Mouse (Mus musculus) liver, embryonic 11.5 days (tissue): ENCODE data around the gene Ugt1a1. TPM values are rescaled to one million over a fixed set of nuclear protein-coding genes. Genes with fewer than 3 reads are reported as not detected.
A peak's percentile ranks its signal among the peaks of the same experiment; 100 is the strongest.

Experiments
- ATAC-seq: fragments of 200-750 bp; cut with Nextera tagmentation; replicated peaks from 2 replicates; pipeline ENCODE4 v1.8.0; 2017; ENCODE audit warnings: moderate number of reproducible peaks, mild to moderate bottlenecking, moderate TSS enrichment, moderate library complexity; ENCODE audit not compliant: low FRiP score
- DNase-seq: peaks from one replicate; pipeline ENCODE4 v3.0.0-alpha.2; 2017; ENCODE audit warnings: low spot score
- H3K27ac ChIP-seq: fragments of 300-500 bp; sonication (generic); 2 replicates; pipeline ENCODE4 v1.5.1; 2014; ENCODE audit warnings: mild to moderate bottlenecking, low read depth, low read length, control low read depth
- H3K27me3 ChIP-seq: fragments of 300-500 bp; sonication (generic); replicated peaks from 2 replicates; pipeline ENCODE4 v1.6.1; 2014; ENCODE audit warnings: low read length, mixed read lengths; ENCODE audit not compliant: control insufficient read depth, insufficient read depth
- H3K36me3 ChIP-seq: fragments of 300-500 bp; sonication (generic); 2 replicates; pipeline ENCODE4 v1.6.1; 2014; ENCODE audit warnings: mild to moderate bottlenecking, low read length, moderate library complexity, mixed read lengths; ENCODE audit not compliant: control insufficient read depth, insufficient read depth
- H3K4me1 ChIP-seq: fragments of 300-500 bp; sonication (generic); replicated peaks from 2 replicates; pipeline ENCODE4 v1.6.1; 2014; ENCODE audit warnings: low read length, mixed read lengths; ENCODE audit not compliant: control insufficient read depth, insufficient read depth
- H3K4me2 ChIP-seq: fragments of 300-500 bp; sonication (generic); 2 replicates; pipeline ENCODE4 v1.6.1; 2014; ENCODE audit warnings: mild to moderate bottlenecking, control low read depth, moderate library complexity
- H3K4me3 ChIP-seq: fragments of 300-500 bp; sonication (generic); 2 replicates; pipeline ENCODE4 v1.5.1; 2014; ENCODE audit warnings: low read depth, low read length, control low read depth
- H3K9ac ChIP-seq: fragments of 300-500 bp; sonication (generic); 2 replicates; pipeline ENCODE4 v1.6.1; 2014; ENCODE audit warnings: low read depth, low read length, control low read depth
- H3K9me3 ChIP-seq: fragments of 300-500 bp; sonication (generic); 2 replicates; pipeline ENCODE4 v1.6.1; 2016; ENCODE audit warnings: low read length, inconsistent platforms, mixed read lengths; ENCODE audit not compliant: control insufficient read depth
- WGBS: fragments of 180-500 bp; shearing (Covaris S2); extraction: QIAGEN DNeasy Blood & Tissue Kit; methylation state at CpG from one replicate; pipeline ENCODE4 v1.1.7; 2014; 5-methylcytosine and 5-hydroxymethylcytosine counted together
- polyA plus RNA-seq: library from polyadenylated mRNA; unstranded; fragments of >200 nt; fragmentation: Nextera tagmentation; extraction: Ambion mirVana; gene quantifications from 2 replicates; pipeline ENCODE4 v1.2.1, GENCODE M21; 2014

Ugt1a1 gene
- polyA plus RNA-seq, 1 experiment from 2014 or later = not detected

GRCm38 (mm10) chr1:88215466-88216380 lies 4.0 kb downstream of the Ugt1a1 start:
- Histone ChIP-seq H3K4me3 (no peak overlapping the region), H3K27ac (no peak overlapping the region), H3K4me2 (no peak overlapping the region), H3K27me3 (no peaks in the 10 kb centered on the region), H3K9me3 (peaks cover 59% of the 10 kb centered on the region), H3K4me1 (no peaks in the 10 kb centered on the region), H3K36me3 (no peaks in the 10 kb centered on the region), H3K9ac (no peak overlapping the region)
- peak; percentile 36 for DNase-seq
- WGBS = 66% methylated on average over 10 of the region's 10 CpGs
- no peak for ATAC-seq

- Histone ChIP-seq H3K27me3 (no peaks in the 10 kb centered on the region), H3K9ac (no peak overlapping the region), H3K4me3 (no peak overlapping the region), H3K27ac (no peak overlapping the region), H3K36me3 (no peaks in the 10 kb centered on the region), H3K4me1 (no peaks in the 10 kb centered on the region), H3K9me3 (peaks cover 56% of the 10 kb centered on the region), H3K4me2 (no peak overlapping the region)
- no peak for ATAC-seq
- WGBS = 50% methylated on average over 2 of the region's 2 CpGs
- peak; percentile 30 for DNase-seq
Observed at GRCm38 (mm10) chr1:88216551-88216950, 4.8 kb downstream of the Ugt1a1 start.

GRCm38 (mm10) chr1:88217144-88217543 lies 5.4 kb downstream of the Ugt1a1 start:
- H3K4me1 ChIP-seq = no peaks in the 10 kb centered on the region
- no peak overlapping the region for H3K4me2 ChIP-seq
- no peaks in the 10 kb centered on the region for H3K27me3 ChIP-seq
- no peak overlapping the region for H3K9ac ChIP-seq
- no peak overlapping the region for H3K27ac ChIP-seq
- H3K4me3 ChIP-seq = no peak overlapping the region
- peaks cover 51% of the 10 kb centered on the region for H3K9me3 ChIP-seq
- 60% methylated on average over 2 of the region's 2 CpGs for WGBS
- ATAC-seq = no peak
- no peaks in the 10 kb centered on the region for H3K36me3 ChIP-seq
- DNase-seq = peak; percentile 33

GRCm38 (mm10) chr1:88217576-88217975 lies 5.8 kb downstream of the Ugt1a1 start:
- H3K9me3 ChIP-seq = peaks cover 48% of the 10 kb centered on the region
- peak; percentile 30 for DNase-seq
- no peaks in the 10 kb centered on the region for H3K36me3 ChIP-seq
- H3K4me1 ChIP-seq = no peaks in the 10 kb centered on the region
- no peaks in the 10 kb centered on the region for H3K27me3 ChIP-seq
- 40% methylated on average over 3 of the region's 3 CpGs for WGBS
- ATAC-seq = no peak
- no peak overlapping the region for H3K4me3 ChIP-seq
- no peak overlapping the region for H3K9ac ChIP-seq
- H3K4me2 ChIP-seq = no peak overlapping the region
- no peak overlapping the region for H3K27ac ChIP-seq

DNA sequence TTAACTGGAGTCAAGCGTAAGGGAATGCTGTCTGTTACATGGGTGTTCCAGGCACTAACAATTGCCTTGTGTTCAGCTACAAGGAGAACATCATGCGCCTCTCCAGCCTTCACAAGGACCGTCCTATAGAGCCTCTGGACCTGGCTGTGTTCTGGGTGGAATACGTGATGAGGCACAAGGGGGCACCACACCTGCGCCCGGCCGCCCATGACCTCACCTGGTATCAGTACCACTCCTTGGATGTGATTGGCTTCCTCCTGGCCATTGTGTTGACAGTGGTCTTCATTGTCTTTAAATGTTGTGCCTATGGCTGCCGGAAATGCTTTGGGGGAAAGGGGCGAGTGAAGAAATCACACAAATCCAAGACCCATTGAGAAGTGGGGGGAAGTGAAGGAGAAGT lies 6.3 kb downstream of the Ugt1a1 start:
- Histone ChIP-seq H3K4me2 (no peak overlapping the region), H3K4me1 (no peaks in the 10 kb centered on the region), H3K4me3 (no peak overlapping the region), H3K9me3 (peaks cover 44% of the 10 kb centered on the region), H3K36me3 (no peaks in the 10 kb centered on the region), H3K27ac (no peak overlapping the region), H3K27me3 (no peaks in the 10 kb centered on the region), H3K9ac (no peak overlapping the region)
- DNase-seq (peak; percentile 46), ATAC-seq (no peak)
- WGBS = 72% methylated on average over 9 of the region's 9 CpGs

DNA sequence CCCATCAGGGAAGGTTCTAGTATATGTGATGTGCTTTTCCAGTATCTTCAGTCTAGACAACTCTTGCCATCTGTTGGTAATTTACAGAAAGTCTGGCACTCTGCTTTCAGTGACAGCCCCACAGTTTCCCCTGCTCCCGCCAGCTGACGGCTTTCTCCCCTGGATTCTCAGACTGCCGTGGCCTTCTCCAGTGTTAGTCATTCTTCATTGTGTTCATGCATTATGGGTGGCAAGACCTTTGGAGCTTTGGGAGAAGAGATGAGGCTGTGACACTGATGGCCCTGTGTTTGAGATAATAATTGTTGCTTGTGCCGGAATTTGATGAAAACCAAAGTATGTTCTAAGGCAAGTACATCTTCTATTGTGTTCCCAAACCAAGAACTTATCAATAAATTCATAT lies 6.8 kb downstream of the Ugt1a1 start:
- DNase-seq (peak; percentile 37), ATAC-seq (no peak)
- no peak overlapping the region for H3K27ac ChIP-seq
- H3K9ac ChIP-seq = no peak overlapping the region
- no peaks in the 10 kb centered on the region for H3K36me3 ChIP-seq
- H3K9me3 ChIP-seq = peaks cover 38% of the 10 kb centered on the region
- H3K27me3 ChIP-seq = no peaks in the 10 kb centered on the region
- no peak overlapping the region for H3K4me2 ChIP-seq
- no peak overlapping the region for H3K4me3 ChIP-seq
- no peaks in the 10 kb centered on the region for H3K4me1 ChIP-seq
- WGBS = 49% methylated on average over 4 of the region's 4 CpGs

DNA sequence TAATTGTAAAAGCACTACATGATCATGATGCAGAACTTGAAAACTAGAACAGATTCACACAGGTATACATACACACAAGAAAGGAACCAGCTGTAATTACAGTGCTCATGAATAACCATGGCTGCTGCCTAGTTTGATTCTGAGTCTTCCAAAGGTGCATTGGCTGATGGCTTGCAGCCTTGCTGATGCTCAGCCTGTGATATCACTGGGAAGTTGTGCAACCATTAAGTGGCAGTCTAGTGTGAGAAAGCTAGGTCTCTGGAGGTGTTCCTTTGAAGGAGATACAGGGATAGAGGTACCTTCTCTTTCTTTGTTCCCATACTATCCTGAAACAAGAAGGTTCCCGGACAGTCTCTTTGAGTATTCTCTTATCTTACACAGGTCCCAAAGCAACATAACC lies 7.3 kb downstream of the Ugt1a1 start:
- H3K4me3 ChIP-seq = no peak overlapping the region
- no peaks in the 10 kb centered on the region for H3K36me3 ChIP-seq
- WGBS = 20% methylated on average over 1 of the region's 1 CpGs
- H3K9ac ChIP-seq = no peak overlapping the region
- no peaks in the 10 kb centered on the region for H3K4me1 ChIP-seq
- peaks cover 34% of the 10 kb centered on the region for H3K9me3 ChIP-seq
- no peak overlapping the region for H3K4me2 ChIP-seq
- no peak overlapping the region for H3K27ac ChIP-seq
- peak; percentile 30 for DNase-seq
- no peaks in the 10 kb centered on the region for H3K27me3 ChIP-seq
- no peak for ATAC-seq

DNA sequence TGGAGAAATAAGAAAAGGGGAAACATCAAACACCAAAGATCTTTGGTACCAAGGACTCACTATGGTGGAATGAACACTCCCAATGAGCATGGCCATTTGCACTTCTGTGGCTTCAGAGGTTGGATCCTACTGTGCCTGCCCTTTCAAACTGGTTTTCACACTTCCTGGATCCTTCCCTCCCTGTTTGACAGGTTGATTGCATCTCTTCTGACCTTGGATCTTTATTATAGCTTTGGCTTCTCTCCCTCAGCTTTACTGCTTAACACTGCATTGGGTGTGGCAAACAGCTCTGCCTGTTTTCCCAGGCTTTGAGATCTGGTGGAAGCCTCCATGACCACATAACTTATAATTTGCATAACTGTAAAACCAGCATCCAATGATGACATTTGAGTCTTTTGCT lies 8.6 kb downstream of the Ugt1a1 start:
- DNase-seq (peak; percentile 40), ATAC-seq (no peak)
- Histone ChIP-seq H3K27ac (no peak overlapping the region), H3K27me3 (no peaks in the 10 kb centered on the region), H3K9me3 (peaks cover 25% of the 10 kb centered on the region), H3K4me2 (no peak overlapping the region), H3K4me1 (no peaks in the 10 kb centered on the region), H3K9ac (no peak overlapping the region), H3K4me3 (no peak overlapping the region), H3K36me3 (no peaks in the 10 kb centered on the region)

- 41% methylated on average over 2 of the region's 2 CpGs for WGBS
- Histone ChIP-seq H3K4me1 (no peaks in the 10 kb centered on the region), H3K9ac (no peak overlapping the region), H3K27ac (no peak overlapping the region), H3K4me2 (no peak overlapping the region), H3K36me3 (no peaks in the 10 kb centered on the region), H3K4me3 (no peak overlapping the region), H3K27me3 (no peaks in the 10 kb centered on the region), H3K9me3 (peaks cover 27% of the 10 kb centered on the region)
- DNase-seq (no peak), ATAC-seq (no peak)
Observed at GRCm38 (mm10) chr1:88222216-88222615, 10.5 kb downstream of the Ugt1a1 start.
